Mouse (Mus musculus): ENCODE data around the gene Slc35a1.
"Not testable (repeated sequence)": the region's sequence is repeated elsewhere in the genome, so short reads cannot be mapped to it uniquely, and the experiment has no call there.

Gene Slc35a1

GRCm38 (mm10) chr4:34686874-34687567 lies at the start of gene Slc35a1:
Gene Slc35a1, minus strand, starts transcription at chr4:34687438.
- peak; percentile 90 to 94 for DNase-seq (ENCODE audit: low spot score in 2 of 2)

- no peak for DNase-seq (ENCODE audit: low spot score in 2 of 2)
These were observed 47.2 kb upstream of the Slc35a1 start for GRCm38 (mm10) chr4:34734461-34734860.

- not testable (repeated sequence) for DNase-seq (ENCODE audit: low spot score in 2 of 2)
These were observed 46.2 kb upstream of the Slc35a1 start for GRCm38 (mm10) chr4:34733415-34733814.

- DNase-seq (ENCODE audit: low spot score in 2 of 2) = peak; percentile 51 to 74
These were observed 42.7 kb upstream of the Slc35a1 start, which contains the start of gene Cfap206 for GRCm38 (mm10) chr4:34729851-34730341. Gene Cfap206, minus strand, starts transcription at chr4:34730206.

GRCm38 (mm10) chr4:34725710-34726109 lies 38.5 kb upstream of the Slc35a1 start:
- DNase-seq (ENCODE audit: low spot score in 2 of 2) = not testable (repeated sequence)

- no peak for DNase-seq (ENCODE audit: low spot score in 2 of 2)
These were observed 37.1 kb upstream of the Slc35a1 start for GRCm38 (mm10) chr4:34724306-34724705.

GRCm38 (mm10) chr4:34723186-34723585 lies 35.9 kb upstream of the Slc35a1 start:
- DNase-seq (ENCODE audit: low spot score in 2 of 2) = no peak

GRCm38 (mm10) chr4:34720127-34720895 lies 33.1 kb upstream of the Slc35a1 start:
- no peak for DNase-seq (ENCODE audit: low spot score in 2 of 2)

GRCm38 (mm10) chr4:34719421-34719820 lies 32.2 kb upstream of the Slc35a1 start:
- DNase-seq (ENCODE audit: low spot score in 2 of 2) = no peak

GRCm38 (mm10) chr4:34715062-34715461 lies 27.8 kb upstream of the Slc35a1 start:
- DNase-seq (ENCODE audit: low spot score in 2 of 2) = no peak

GRCm38 (mm10) chr4:34708127-34708526 lies 20.9 kb upstream of the Slc35a1 start:
- no peak for DNase-seq (ENCODE audit: low spot score in 2 of 2)

GRCm38 (mm10) chr4:34707248-34707647 lies 20.0 kb upstream of the Slc35a1 start:
- no peak for DNase-seq (ENCODE audit: low spot score in 2 of 2)

GRCm38 (mm10) chr4:34703029-34703428 lies 15.8 kb upstream of the Slc35a1 start:
- no peak for DNase-seq (ENCODE audit: low spot score in 2 of 2)

- no peak for DNase-seq (ENCODE audit: low spot score in 2 of 2)
These were observed 15.0 kb upstream of the Slc35a1 start for GRCm38 (mm10) chr4:34702231-34702630.

- peak; percentile 51 to 84 for DNase-seq (ENCODE audit: low spot score in 2 of 2)
These were observed 14.3 kb upstream of the Slc35a1 start for GRCm38 (mm10) chr4:34701528-34701927.

GRCm38 (mm10) chr4:34688021-34688420 lies 783 bp upstream of the Slc35a1 start:
- no peak for DNase-seq (ENCODE audit: low spot score in 2 of 2)

GRCm38 (mm10) chr4:34680530-34680929 lies 6.7 kb downstream of the Slc35a1 start:
- DNase-seq (ENCODE audit: low spot score in 2 of 2) = no peak

- DNase-seq (ENCODE audit: low spot score in 2 of 2) = no peak
These were observed 13.5 kb downstream of the Slc35a1 start for GRCm38 (mm10) chr4:34673721-34674120.

GRCm38 (mm10) chr4:34667923-34668322 lies 19.3 kb downstream of the Slc35a1 start:
- no peak for DNase-seq (ENCODE audit: low spot score in 2 of 2)

- DNase-seq (ENCODE audit: low spot score in 2 of 2) = no peak
These were observed 25.3 kb downstream of the Slc35a1 start for GRCm38 (mm10) chr4:34661927-34662326.

- no peak for DNase-seq (ENCODE audit: low spot score in 2 of 2)
These were observed 25.7 kb downstream of the Slc35a1 start for GRCm38 (mm10) chr4:34661514-34661913.

GRCm38 (mm10) chr4:34659012-34659411 lies 28.2 kb downstream of the Slc35a1 start:
- DNase-seq (ENCODE audit: low spot score in 2 of 2) = no peak

- DNase-seq (ENCODE audit: low spot score in 2 of 2) = peak in 1 of 2 experiments; percentile 51
These were observed 31.1 kb downstream of the Slc35a1 start for GRCm38 (mm10) chr4:34656101-34656500.

All from spleen, postnatal 4 days (tissue).